Mouse (Mus musculus) G1E (cell line): Measurements from ENCODE around the gene Cav1. TPM values are rescaled to one million over a fixed set of nuclear protein-coding genes. Genes with fewer than 3 reads are reported as not detected.

ENCODE experiments used
- ATAC-seq: 2 replicates; pipeline ENCODE4 v1.8.0; 2016; ENCODE audit warnings: mild to moderate bottlenecking; ENCODE audit not compliant: insufficient number of reproducible peaks, poor library complexity, low FRiP score, severe bottlenecking; ENCODE audit errors: extremely low read depth
- DNase-seq: peaks from one replicate; pipeline ENCODE4 v3.0.0; 2012; ENCODE audit warnings: low spot score
- H3K27me3 ChIP-seq: 2 replicates; pipeline ENCODE4 v1.6.1; 2012; ENCODE audit warnings: mild to moderate bottlenecking, low read length, inconsistent platforms; ENCODE audit not compliant: insufficient read depth
- H3K36me3 ChIP-seq: replicated peaks from 2 replicates; pipeline ENCODE3; 2012; ENCODE audit warnings: mild to moderate bottlenecking, inconsistent platforms
- H3K4me1 ChIP-seq: 2 replicates; pipeline ENCODE4 v1.6.1; 2012; ENCODE audit warnings: low read depth, low read length, inconsistent platforms, mixed read lengths; ENCODE audit not compliant: insufficient read depth
- H3K4me3 ChIP-seq: 2 replicates; pipeline ENCODE4 v1.5.1; 2012; ENCODE audit warnings: low read depth, mild to moderate bottlenecking, inconsistent platforms, low read length, moderate library complexity, mixed read lengths
- H3K9me3 ChIP-seq: replicated peaks from 2 replicates; pipeline ENCODE4 v1.6.1; 2012; ENCODE audit warnings: inconsistent platforms
- CTCF ChIP-seq: IDR thresholded peaks from 2 replicates; pipeline ENCODE4 v1.5.1; 2012; ENCODE audit warnings: low read depth, low read length, inconsistent platforms, mixed read lengths
- GATA1 ChIP-seq: IDR thresholded peaks from 2 replicates; pipeline ENCODE4 v1.6.1; 2012; ENCODE audit warnings: borderline replicate concordance, low read length, inconsistent platforms, mixed read lengths
- GATA2 ChIP-seq: IDR thresholded peaks from 2 replicates; pipeline ENCODE4 v1.6.1; 2012; ENCODE audit warnings: low read depth, low read length, inconsistent platforms, borderline replicate concordance
- POLR2AphosphoS5 ChIP-seq: IDR thresholded peaks from 2 replicates; pipeline ENCODE4 v1.6.1; 2012; ENCODE audit warnings: low read depth, low read length, inconsistent platforms; ENCODE audit not compliant: insufficient replicate concordance
- TAL1 ChIP-seq: conservative IDR thresholded peaks from 2 replicates; pipeline ENCODE4 v1.6.1; 2012; ENCODE audit warnings: low read depth, low read length, inconsistent platforms, mixed read lengths
- polyA plus RNA-seq: library from polyadenylated mRNA; stranded (reverse); fragments of >175 nt; gene quantifications from 2 replicates; pipeline ENCODE4 v1.2.3, GENCODE M21; 2012
- total RNA-seq, 2 experiments: library from RNA; stranded (forward) in 1 of 2; stranded (reverse) in 1 of 2; fragments of 200-1000 nt in 1 of 2; fragments of >200 nt in 1 of 2; fragmentation: Nextera tagmentation in 1 of 2; gene quantifications; 2 replicates each; pipeline ENCODE4 v1.2.3; 2014 to 2017

The Cav1 gene
- total and polyA plus RNA-seq, 3 experiments, result not detected

GRCm38 (mm10) chr6:17295116-17295515, 11.0 kb upstream of the Cav1 start:
- DNase-seq (no peak), ATAC-seq (no peak)
- no peaks in the 10 kb centered on the region for H3K36me3 ChIP-seq
- no peak for TF ChIP-seq TAL1
- TF ChIP-seq CTCF, result no peak
- TF ChIP-seq POLR2AphosphoS5, result no peak
- no peak for TF ChIP-seq GATA2
- TF ChIP-seq GATA1, result no peak
- H3K4me3 ChIP-seq, result no peak overlapping the region
- no peaks in the 10 kb centered on the region for H3K4me1 ChIP-seq
- H3K9me3 ChIP-seq, result no peaks in the 10 kb centered on the region
- no peaks in the 10 kb centered on the region for H3K27me3 ChIP-seq

- Histone ChIP-seq H3K27me3 (peaks cover 21% of the 10 kb centered on the region), H3K36me3 (no peaks in the 10 kb centered on the region), H3K4me3 (no peak overlapping the region), H3K9me3 (no peaks in the 10 kb centered on the region), H3K4me1 (no peaks in the 10 kb centered on the region)
- TF ChIP-seq TAL1, result no peak
- no peak for TF ChIP-seq GATA1
- no peak for TF ChIP-seq CTCF
- TF ChIP-seq GATA2, result no peak
- TF ChIP-seq POLR2AphosphoS5, result no peak
- ATAC-seq (no peak), DNase-seq (no peak)
Measured at GRCm38 (mm10) chr6:17306602-17307325, 629 bp downstream of the Cav1 start.

GRCm38 (mm10) chr6:17307461-17308115, 1.5 kb downstream of the Cav1 start:
- Histone ChIP-seq H3K4me3 (no peak overlapping the region), H3K36me3 (no peaks in the 10 kb centered on the region), H3K27me3 (peaks cover 21% of the 10 kb centered on the region), H3K4me1 (no peaks in the 10 kb centered on the region), H3K9me3 (no peaks in the 10 kb centered on the region)
- ATAC-seq (no peak), DNase-seq (no peak)
- no peak for TF ChIP-seq POLR2AphosphoS5
- no peak for TF ChIP-seq GATA2
- no peak for TF ChIP-seq CTCF
- TF ChIP-seq TAL1, result no peak
- TF ChIP-seq GATA1, result no peak

- DNase-seq (no peak), ATAC-seq (no peak)
- H3K27me3 ChIP-seq, result peaks cover 21% of the 10 kb centered on the region
- H3K9me3 ChIP-seq, result no peaks in the 10 kb centered on the region
- H3K4me3 ChIP-seq, result no peak overlapping the region
- H3K36me3 ChIP-seq, result no peaks in the 10 kb centered on the region
- TF ChIP-seq GATA1, result no peak
- TF ChIP-seq CTCF, result no peak
- no peak for TF ChIP-seq GATA2
- no peak for TF ChIP-seq TAL1
- TF ChIP-seq POLR2AphosphoS5, result no peak
- H3K4me1 ChIP-seq, result no peaks in the 10 kb centered on the region
Measured at GRCm38 (mm10) chr6:17308661-17309060, 2.5 kb downstream of the Cav1 start.

- H3K4me3 ChIP-seq, result no peak overlapping the region
- H3K4me1 ChIP-seq, result no peaks in the 10 kb centered on the region
- no peaks in the 10 kb centered on the region for H3K9me3 ChIP-seq
- H3K27me3 ChIP-seq, result peaks cover 21% of the 10 kb centered on the region
- TF ChIP-seq GATA1 (no peak), POLR2AphosphoS5 (no peak), GATA2 (no peak), CTCF (no peak), TAL1 (no peak)
- H3K36me3 ChIP-seq, result no peaks in the 10 kb centered on the region
- ATAC-seq (no peak), DNase-seq (no peak)
Measured at GRCm38 (mm10) chr6:17309260-17309659, 3.1 kb downstream of the Cav1 start.

GRCm38 (mm10) chr6:17314241-17314640, 8.1 kb downstream of the Cav1 start:
- no peaks in the 10 kb centered on the region for H3K36me3 ChIP-seq
- no peaks in the 10 kb centered on the region for H3K9me3 ChIP-seq
- no peak for TF ChIP-seq GATA1
- TF ChIP-seq POLR2AphosphoS5, result no peak
- no peak for TF ChIP-seq GATA2
- TF ChIP-seq CTCF, result no peak
- no peak for TF ChIP-seq TAL1
- H3K4me3 ChIP-seq, result no peak overlapping the region
- H3K27me3 ChIP-seq, result no peaks in the 10 kb centered on the region
- DNase-seq (no peak), ATAC-seq (no peak)
- H3K4me1 ChIP-seq, result no peaks in the 10 kb centered on the region
